Mouse (Mus musculus) heart, postnatal 14 days (tissue): ENCODE measurements at regions not wholly inside any gene's neighbourhood (a gene's known extent, or its start where the extent isn't known, plus 50 kb on each side); places are given as distances from the start of the nearest gene placed in this dataset.

Experiments
- DNase-seq, 2 experiments: peaks; one replicate each; pipeline ENCODE4 v3.0.0; 2021 to 2022
- intact Hi-C: fragments of 180-260 bp; cut with DNase I; formaldehyde crosslinking; loops from one replicate; pipeline ENCODE4 v1.15.1; 2025

DNA sequence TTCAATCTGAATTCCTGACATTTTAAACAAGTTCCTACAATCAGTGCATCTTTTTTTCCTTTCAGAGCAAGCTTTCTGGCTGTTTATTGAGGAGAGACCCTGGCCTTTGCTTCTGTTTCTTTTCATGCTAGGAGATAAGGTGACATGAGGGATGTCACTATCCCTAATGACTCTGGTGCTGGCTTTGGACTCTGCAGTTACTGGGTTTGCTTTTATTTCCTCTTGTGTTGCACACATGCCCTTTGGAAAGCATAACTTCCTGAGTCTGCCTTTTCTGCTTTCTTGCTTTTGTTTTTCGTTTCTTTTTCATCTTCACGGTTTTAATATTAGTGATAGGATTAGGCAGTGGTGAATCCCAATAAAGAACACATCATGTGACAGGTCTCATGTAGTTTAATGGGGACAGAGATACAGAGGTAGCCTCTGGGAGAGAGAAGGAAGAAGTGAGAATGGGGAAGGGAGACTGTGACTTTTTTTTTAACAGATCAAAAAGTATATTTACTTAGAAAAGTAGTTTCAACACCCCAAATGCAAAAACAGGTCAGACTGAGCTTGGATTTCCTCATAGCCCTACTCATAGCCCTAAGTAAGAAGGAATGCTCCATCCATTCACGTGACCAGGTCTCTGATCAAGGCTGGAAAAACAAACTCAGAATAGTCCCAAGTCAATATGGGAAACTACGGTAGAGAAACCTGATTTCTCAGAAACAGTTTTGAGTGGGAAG lies 61.1 kb upstream of the Itga1 start:
- DNase-seq = no peak
- intact Hi-C loops = no loop called here

DNA sequence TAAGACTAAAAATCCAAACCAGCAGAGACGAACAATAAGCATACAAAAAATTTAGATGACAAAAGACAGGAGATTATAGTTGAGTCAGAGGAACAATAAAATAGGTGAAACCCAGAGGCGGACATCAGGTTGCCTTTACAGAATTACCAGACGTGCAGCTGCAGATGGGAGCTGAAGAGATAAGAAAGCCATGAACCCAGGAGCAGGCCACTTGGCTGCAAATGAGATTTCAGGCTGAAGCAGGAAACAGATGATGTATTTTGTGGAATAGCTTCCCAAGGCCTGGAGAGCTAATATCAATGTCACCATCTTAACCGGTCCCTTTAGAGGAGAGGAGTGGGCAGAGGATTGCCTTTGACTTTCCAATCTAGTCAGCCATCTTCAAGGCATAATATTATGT lies 57.6 kb upstream of the Itga1 start:
- intact Hi-C loops = no loop called here
- DNase-seq = peak in 1 of 2 experiments; percentile 5
